Mouse (Mus musculus) kidney, postnatal 0 days (tissue): ENCODE measurements around the gene R3hdm2. TPM values are rescaled to one million over a fixed set of nuclear protein-coding genes. Genes with fewer than 3 reads are reported as not detected.

Source experiments
- ATAC-seq: fragments of 200-750 bp; cut with Nextera tagmentation; replicated peaks from 2 replicates; pipeline ENCODE4 v1.8.0; 2017; ENCODE audit warnings: low read depth, moderate number of reproducible peaks, moderate TSS enrichment, moderate library complexity; ENCODE audit not compliant: low FRiP score
- DNase-seq: peaks from one replicate; pipeline ENCODE4 v3.0.0-alpha.2; 2016; ENCODE audit warnings: low spot score
- H3K27ac ChIP-seq: fragments of 300-500 bp; sonication (generic); 2 replicates; pipeline ENCODE4 v1.5.1; 2014; ENCODE audit warnings: mild to moderate bottlenecking
- H3K27me3 ChIP-seq: fragments of 300-500 bp; sonication (generic); 2 replicates; pipeline ENCODE4 v1.6.1; 2014; ENCODE audit warnings: low read length, mixed read lengths; ENCODE audit not compliant: insufficient read depth
- H3K36me3 ChIP-seq: fragments of 300-500 bp; sonication (generic); 2 replicates; pipeline ENCODE4 v1.6.1; 2014; ENCODE audit warnings: low read length, mixed read lengths; ENCODE audit not compliant: insufficient read depth
- H3K4me1 ChIP-seq: fragments of 300-500 bp; sonication (generic); replicated peaks from 2 replicates; pipeline ENCODE4 v1.6.1; 2014; ENCODE audit warnings: antibody characterized with exemption, low read length, mixed read lengths; ENCODE audit not compliant: insufficient read depth
- H3K4me2 ChIP-seq: fragments of 300-500 bp; sonication (generic); 2 replicates; pipeline ENCODE4 v1.6.1; 2014; ENCODE audit warnings: mild to moderate bottlenecking, low read length, moderate library complexity, mixed read lengths
- H3K4me3 ChIP-seq: fragments of 300-500 bp; sonication (generic); replicated peaks from 2 replicates; pipeline ENCODE4 v1.5.1; 2014; ENCODE audit warnings: low read depth, low read length
- H3K9ac ChIP-seq: fragments of 300-500 bp; sonication (generic); 2 replicates; pipeline ENCODE4 v1.6.1; 2014; ENCODE audit warnings: low read depth, low read length
- H3K9me3 ChIP-seq: fragments of 300-500 bp; sonication (generic); replicated peaks from 2 replicates; pipeline ENCODE4 v1.6.1; 2016; ENCODE audit warnings: low read length, inconsistent platforms, mixed read lengths
- CTCF ChIP-seq: IDR thresholded peaks from 2 replicates; pipeline ENCODE4 v1.5.1; 2016; ENCODE audit warnings: antibody characterized with exemption, low read depth, mild to moderate bottlenecking, moderate library complexity
- WGBS: fragments of 180-500 bp; shearing (Covaris S2); extraction: QIAGEN DNeasy Blood & Tissue Kit; methylation state at CpG from one replicate; pipeline ENCODE4 v1.1.7; 2014; 5-methylcytosine and 5-hydroxymethylcytosine counted together
- polyA plus RNA-seq: library from polyadenylated mRNA; unstranded; fragments of >200 nt; fragmentation: Nextera tagmentation; extraction: Ambion mirVana; gene quantifications from 2 replicates; pipeline ENCODE4 v1.2.1, GENCODE M21; 2015

Gene R3hdm2
- polyA plus RNA-seq, 1 experiment from 2014 or later, result 34.4 TPM

DNA sequence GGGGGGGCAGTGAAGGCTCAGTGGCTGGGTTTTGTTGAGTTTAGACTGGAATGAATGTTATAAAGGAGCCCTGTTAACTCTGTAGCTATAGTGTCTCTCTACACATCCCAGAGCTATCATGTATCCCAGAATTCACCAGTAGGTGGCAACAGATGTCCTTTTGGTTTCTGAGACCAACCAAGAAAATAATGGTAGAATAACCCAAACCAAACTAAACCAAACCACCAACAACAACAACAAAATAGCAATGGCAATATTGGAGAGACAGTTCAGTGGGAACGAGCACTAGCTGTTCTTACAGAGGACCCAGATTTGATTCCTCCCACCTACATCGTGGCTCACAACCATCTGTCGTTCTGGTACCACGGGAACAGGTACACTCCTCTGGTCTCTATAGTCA lies 99.0 kb downstream of the R3hdm2 start:
- no peaks in the 10 kb centered on the region for H3K9me3 ChIP-seq
- WGBS, result 97% methylated on average over 4 of the region's 4 CpGs
- TF ChIP-seq CTCF, result peak; percentile 75
- H3K27ac ChIP-seq, result no peak overlapping the region
- peak; percentile 60 for DNase-seq
- no peak overlapping the region for H3K4me2 ChIP-seq
- H3K9ac ChIP-seq, result no peak overlapping the region
- H3K4me1 ChIP-seq, result no peaks in the 10 kb centered on the region; the same call in 1 of the 2 replicates
- no peaks in the 10 kb centered on the region for H3K27me3 ChIP-seq
- ATAC-seq, result no peak
- H3K4me3 ChIP-seq, result no peak overlapping the region
- peaks cover 39% of the 10 kb centered on the region for H3K36me3 ChIP-seq

DNA sequence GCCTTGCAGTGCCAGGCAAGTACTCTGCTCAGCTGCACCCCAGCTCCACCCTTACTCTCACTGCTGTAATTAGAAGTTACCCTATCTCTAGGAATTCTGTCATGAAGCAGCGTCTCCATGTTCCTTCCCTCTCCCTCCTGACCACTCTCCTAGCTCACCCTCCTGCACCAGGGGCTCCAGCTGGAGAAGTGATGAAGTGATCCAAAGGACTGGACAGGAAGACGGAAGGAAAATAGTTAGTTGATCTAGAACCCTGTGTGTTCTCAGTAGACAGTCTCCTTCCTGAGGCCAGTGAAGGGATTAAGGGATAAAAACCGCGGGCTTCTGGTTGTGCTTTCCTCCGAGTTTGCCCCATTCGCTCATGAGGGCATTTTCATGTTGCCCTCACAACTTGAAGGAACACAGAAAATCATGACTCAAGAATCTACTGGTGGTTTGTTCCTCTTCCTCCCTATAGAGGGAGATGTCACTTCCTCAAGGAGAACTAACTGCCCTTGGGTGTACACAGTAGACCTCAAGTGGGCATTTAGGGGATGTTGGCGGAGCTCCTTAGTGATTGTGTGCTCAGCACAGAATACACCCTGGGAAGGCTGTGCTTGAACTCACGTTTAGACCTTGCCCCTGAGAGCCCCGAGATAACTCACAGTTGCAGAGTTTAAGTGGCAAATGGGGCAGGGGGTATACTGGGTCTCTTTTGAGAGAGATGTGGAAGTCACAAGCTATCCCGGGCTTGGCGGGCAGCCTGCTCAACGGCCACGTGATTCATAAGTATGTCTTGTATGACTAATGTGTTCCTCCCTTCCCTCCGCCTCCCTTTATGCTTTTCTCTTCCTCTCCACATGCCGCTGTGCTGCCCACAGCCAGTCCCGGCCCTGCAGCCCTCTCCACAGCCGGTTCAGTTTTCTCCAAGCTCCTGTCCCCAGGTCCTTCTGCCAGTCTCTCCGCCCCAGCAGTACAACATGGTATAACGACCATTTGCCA lies 101.0 kb downstream of the R3hdm2 start:
- no peak overlapping the region for H3K4me3 ChIP-seq
- no peak for TF ChIP-seq CTCF
- peak; percentile 49 for DNase-seq
- peaks cover 3% of the 10 kb centered on the region; the same call in 1 of the 2 replicates for H3K4me1 ChIP-seq
- no peaks in the 10 kb centered on the region for H3K9me3 ChIP-seq
- peak overlapping the region; percentile 13; the same call in 1 of the 2 replicates for H3K27ac ChIP-seq
- H3K27me3 ChIP-seq, result no peaks in the 10 kb centered on the region
- no peak for ATAC-seq
- no peak overlapping the region for H3K9ac ChIP-seq
- 78% methylated on average over 19 of the region's 19 CpGs for WGBS
- peaks cover 47% of the 10 kb centered on the region for H3K36me3 ChIP-seq
- no peak overlapping the region for H3K4me2 ChIP-seq

DNA sequence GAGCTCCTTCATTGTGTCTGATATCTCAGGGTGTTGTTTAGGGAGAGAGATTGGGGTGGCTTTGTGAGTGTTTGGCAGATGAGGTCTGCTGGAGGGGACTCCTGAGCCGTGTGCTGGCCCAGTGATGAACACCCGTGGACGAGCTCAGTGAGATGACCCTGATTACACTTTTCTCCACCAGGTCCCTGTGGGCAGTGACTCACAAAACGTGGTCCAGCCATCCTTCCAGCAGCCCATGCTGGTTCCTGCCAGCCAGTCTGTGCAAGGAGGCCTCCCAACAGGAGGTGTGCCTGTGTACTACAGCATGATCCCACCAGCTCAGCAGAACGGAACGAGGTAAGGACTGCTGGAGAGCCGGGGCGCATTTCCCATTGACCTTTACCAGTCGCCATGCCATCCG lies 105.1 kb downstream of the R3hdm2 start:
- 0 out of 2 replicates have a peak overlapping the region, but pooled peaks have one; percentile 8 for H3K9ac ChIP-seq
- WGBS, result 74% methylated on average over 10 of the region's 10 CpGs
- H3K4me2 ChIP-seq, result no peak overlapping the region
- peaks cover 52% of the 10 kb centered on the region for H3K36me3 ChIP-seq
- 0 out of 2 replicates have a peak, but pooled peaks cover 3% of the 10 kb centered on the region for H3K4me1 ChIP-seq
- ATAC-seq (no peak), DNase-seq (no peak)
- H3K27ac ChIP-seq, result no peak overlapping the region
- no peaks in the 10 kb centered on the region for H3K27me3 ChIP-seq
- no peak for TF ChIP-seq CTCF
- no peaks in the 10 kb centered on the region for H3K9me3 ChIP-seq
- H3K4me3 ChIP-seq, result no peak overlapping the region

DNA sequence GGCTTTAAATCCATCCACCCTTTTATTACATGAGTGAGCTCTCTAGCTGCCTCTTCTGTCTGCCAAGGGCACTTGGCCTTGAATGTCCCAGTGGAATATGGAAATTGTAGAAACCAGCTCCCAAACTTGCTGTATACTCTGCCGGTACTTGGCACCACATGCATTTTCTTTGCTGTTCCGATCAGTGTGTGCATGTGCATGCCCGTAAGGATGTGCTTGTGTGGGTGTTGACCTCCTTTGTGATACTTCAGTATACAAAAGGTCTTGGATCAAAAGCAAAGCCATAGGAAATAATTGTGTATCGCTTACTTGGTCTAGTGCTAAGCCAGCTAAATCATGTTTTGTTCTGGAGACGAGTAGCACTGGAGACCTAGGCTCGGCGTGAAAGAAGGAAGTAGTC lies 108.7 kb downstream of the R3hdm2 start:
- Histone ChIP-seq H3K36me3 (peaks cover 53% of the 10 kb centered on the region), H3K9ac (no peak overlapping the region), H3K27me3 (no peaks in the 10 kb centered on the region), H3K27ac (no peak overlapping the region), H3K9me3 (no peaks in the 10 kb centered on the region), H3K4me3 (no peak overlapping the region), H3K4me2 (no peak overlapping the region), H3K4me1 (0 out of 2 replicates have a peak, but pooled peaks cover 3% of the 10 kb centered on the region)
- no peak for ATAC-seq
- no peak for TF ChIP-seq CTCF
- no peak for DNase-seq
- WGBS, result 82% methylated on average over 7 of the region's 7 CpGs

DNA sequence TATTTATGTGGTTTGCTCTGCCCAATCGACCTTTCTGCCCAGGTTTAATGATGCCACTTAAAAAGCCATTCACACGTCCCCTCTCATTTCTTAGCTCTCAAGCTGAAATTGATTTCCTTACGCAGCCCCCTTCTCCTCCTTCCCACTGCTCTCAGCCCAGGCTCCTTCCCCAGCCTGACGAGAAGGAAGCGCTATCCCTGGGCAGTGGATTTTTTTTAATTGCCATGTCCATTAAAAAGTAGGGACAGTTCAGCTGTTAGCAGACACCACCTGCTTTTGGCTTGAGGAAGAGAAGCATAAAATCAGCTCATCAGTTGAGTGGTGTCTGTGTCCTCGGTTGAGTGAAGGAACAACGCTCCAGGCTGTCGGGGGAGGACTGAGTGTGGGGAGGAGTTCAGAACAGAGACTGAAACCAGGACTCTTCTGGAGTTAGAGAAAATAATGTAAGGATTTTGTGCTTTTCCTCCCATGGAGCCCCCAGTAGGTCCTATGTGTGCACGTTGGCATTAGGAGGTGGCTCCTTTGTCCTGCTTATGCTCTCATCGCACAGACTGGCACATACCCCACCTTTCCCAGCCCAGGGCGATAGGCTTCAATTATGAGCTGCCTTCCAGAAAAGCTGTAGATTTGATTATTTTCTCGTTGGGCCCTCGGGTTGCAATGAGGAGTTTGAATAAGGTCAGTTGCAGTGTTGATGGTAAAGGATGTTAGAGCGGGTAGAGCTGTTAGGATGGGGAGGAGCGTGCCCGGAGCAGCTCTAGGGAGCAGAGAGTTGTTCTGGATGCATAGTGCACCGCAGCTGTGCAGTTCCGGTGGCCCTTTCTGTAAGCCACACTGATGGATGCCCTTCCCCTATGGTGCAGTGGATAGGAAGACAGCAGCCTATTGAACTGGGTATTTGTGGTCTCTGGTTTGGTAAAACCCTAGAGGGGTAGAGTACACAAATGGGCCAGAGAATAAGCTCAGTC lies 110.3 kb downstream of the R3hdm2 start:
- H3K36me3 ChIP-seq, result peaks cover 51% of the 10 kb centered on the region
- no peak overlapping the region for H3K27ac ChIP-seq
- no peak overlapping the region for H3K4me2 ChIP-seq
- no peak overlapping the region for H3K9ac ChIP-seq
- H3K4me1 ChIP-seq, result no peaks in the 10 kb centered on the region
- H3K4me3 ChIP-seq, result no peak overlapping the region
- H3K9me3 ChIP-seq, result no peaks in the 10 kb centered on the region
- no peak for TF ChIP-seq CTCF
- 60% methylated on average over 18 of the region's 18 CpGs for WGBS
- no peak for ATAC-seq
- no peaks in the 10 kb centered on the region for H3K27me3 ChIP-seq
- DNase-seq, result no peak

DNA sequence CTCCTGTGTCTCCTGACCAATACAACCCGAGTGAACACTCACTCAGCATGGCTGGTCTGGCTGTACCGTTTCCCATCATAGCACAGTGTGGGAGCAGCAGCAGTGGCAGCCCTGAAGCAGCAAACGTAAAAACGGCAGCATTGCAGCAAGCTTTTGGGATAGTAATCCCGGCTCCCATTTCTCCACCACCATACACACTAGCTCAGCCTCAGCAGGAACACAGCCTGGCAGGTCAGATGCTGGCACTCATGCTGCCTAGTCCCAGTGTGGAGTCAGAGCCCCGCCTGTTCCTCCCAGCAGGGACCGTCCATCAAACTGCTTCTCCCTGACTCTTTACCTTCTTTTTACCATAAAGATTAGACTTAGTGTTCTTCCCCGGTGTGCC lies 111.0 kb downstream of the R3hdm2 start:
- no peaks in the 10 kb centered on the region for H3K4me1 ChIP-seq
- ATAC-seq (no peak), DNase-seq (no peak)
- no peak overlapping the region for H3K27ac ChIP-seq
- no peak overlapping the region for H3K4me3 ChIP-seq
- H3K36me3 ChIP-seq, result peaks cover 51% of the 10 kb centered on the region
- no peak overlapping the region for H3K9ac ChIP-seq
- TF ChIP-seq CTCF, result no peak
- 78% methylated on average over 8 of the region's 8 CpGs for WGBS
- no peak overlapping the region for H3K4me2 ChIP-seq
- H3K27me3 ChIP-seq, result no peaks in the 10 kb centered on the region
- no peaks in the 10 kb centered on the region for H3K9me3 ChIP-seq
